Mouse (Mus musculus) CH12F3 (cell line): ENCODE data around the gene Ccdc88c.

Experiments
- in situ Hi-C: fragments of 300-500 bp; cut with MboI; formaldehyde crosslinking; loops from 2 replicates; pipeline ENCODE4 v1.14.3; 2020; ENCODE audit warnings: low sequenced_read_pairs

The Ccdc88c gene

GRCm38 (mm10) chr12:100937441-100938360, 91.2 kb downstream of the Ccdc88c start:
- in situ Hi-C loops = loop anchor here (25.0 kb wide), 1 partner anchor 425 kb away; no protein-coding TSS in a partner anchor

GRCm38 (mm10) chr12:100936737-100937136, 92.1 kb downstream of the Ccdc88c start:
- in situ Hi-C loops = loop anchor here (25.0 kb wide), 1 partner anchor 426 kb away; no protein-coding TSS in a partner anchor

- in situ Hi-C loops = loop anchor here (25.0 kb wide), 1 partner anchor 426 kb away; no protein-coding TSS in a partner anchor
These were observed 92.7 kb downstream of the Ccdc88c start for GRCm38 (mm10) chr12:100936116-100936515.

- in situ Hi-C loops = loop anchor here (25.0 kb wide), 1 partner anchor 428 kb away; no protein-coding TSS in a partner anchor
These were observed 94.1 kb downstream of the Ccdc88c start for GRCm38 (mm10) chr12:100934796-100935195.

GRCm38 (mm10) chr12:100931653-100932052, 97.2 kb downstream of the Ccdc88c start:
- in situ Hi-C loops = loop anchor here (25.0 kb wide), 1 partner anchor 431 kb away; no protein-coding TSS in a partner anchor

GRCm38 (mm10) chr12:100928286-100928685, 100.6 kb downstream of the Ccdc88c start:
- in situ Hi-C loops = loop anchor here (25.0 kb wide), 1 partner anchor 434 kb away; no protein-coding TSS in a partner anchor

- in situ Hi-C loops = loop anchor here (25.0 kb wide), 1 partner anchor 436 kb away; no protein-coding TSS in a partner anchor
These were observed 102.9 kb downstream of the Ccdc88c start for GRCm38 (mm10) chr12:100925644-100926619.

- in situ Hi-C loops = loop anchor here (25.0 kb wide), 1 partner anchor 438 kb away; no protein-coding TSS in a partner anchor
These were observed 104.1 kb downstream of the Ccdc88c start for GRCm38 (mm10) chr12:100924646-100925339.

GRCm38 (mm10) chr12:100910731-100911130, 118.1 kb downstream of the Ccdc88c start:
- in situ Hi-C loops = loop anchor here (5.0 kb wide), 1 partner anchor 58 kb away; no protein-coding TSS in a partner anchor

- in situ Hi-C loops = loop anchor here (5.0 kb wide), 1 partner anchor 57 kb away; no protein-coding TSS in a partner anchor
These were observed 119.1 kb downstream of the Ccdc88c start for GRCm38 (mm10) chr12:100909765-100910164.

- in situ Hi-C loops = no loop called here
These were observed 120.4 kb downstream of the Ccdc88c start for GRCm38 (mm10) chr12:100908298-100909034.

GRCm38 (mm10) chr12:100907598-100908297, 121.1 kb downstream of the Ccdc88c start, which contains the start of gene Gpr68:
Gpr68 (minus strand) TSS chr12:100908198.
- in situ Hi-C loops = no loop called here

- in situ Hi-C loops = no loop called here
These were observed 122.0 kb downstream of the Ccdc88c start for GRCm38 (mm10) chr12:100906861-100907260.

GRCm38 (mm10) chr12:100903761-100904160, 125.1 kb downstream of the Ccdc88c start:
- in situ Hi-C loops = no loop called here

- in situ Hi-C loops = no loop called here
These were observed 127.5 kb downstream of the Ccdc88c start for GRCm38 (mm10) chr12:100901386-100901785.

GRCm38 (mm10) chr12:100900901-100901300, 128.0 kb downstream of the Ccdc88c start:
- in situ Hi-C loops = no loop called here

- in situ Hi-C loops = no loop called here
These were observed 129.7 kb downstream of the Ccdc88c start for GRCm38 (mm10) chr12:100899111-100899640.
